Mouse (Mus musculus): ENCODE measurements at regions not wholly inside any gene's neighbourhood (a gene's known extent, or its start where the extent isn't known, plus 50 kb on each side); places are given as distances from the start of the nearest gene placed in this dataset.

GRCm38 (mm10) chr2:44509101-44509500 is 418.4 kb downstream of the Gtdc1 start:
- TF ChIP-seq POLR2A (IDR thresholded peaks at IDR 0.05; ENCODE audit: low read depth, low read length) = no peak
- TF ChIP-seq TCF12 (IDR thresholded peaks at IDR 0.05; ENCODE audit: low read depth, low read length) = no peak
- TF ChIP-seq USF1 (IDR thresholded peaks at IDR 0.05; ENCODE audit: low read depth, low read length) = no peak
- no peak for TF ChIP-seq SIN3A (IDR thresholded peaks at IDR 0.05; ENCODE audit: low read length)
- TF ChIP-seq ZC3H11A (IDR thresholded peaks at IDR 0.05; ENCODE audit: low read depth, low read length) = no peak

Data from CH12.LX (cell line).